Mouse (Mus musculus): ENCODE measurements around the gene Mtmr3.

Gene Mtmr3

DNA sequence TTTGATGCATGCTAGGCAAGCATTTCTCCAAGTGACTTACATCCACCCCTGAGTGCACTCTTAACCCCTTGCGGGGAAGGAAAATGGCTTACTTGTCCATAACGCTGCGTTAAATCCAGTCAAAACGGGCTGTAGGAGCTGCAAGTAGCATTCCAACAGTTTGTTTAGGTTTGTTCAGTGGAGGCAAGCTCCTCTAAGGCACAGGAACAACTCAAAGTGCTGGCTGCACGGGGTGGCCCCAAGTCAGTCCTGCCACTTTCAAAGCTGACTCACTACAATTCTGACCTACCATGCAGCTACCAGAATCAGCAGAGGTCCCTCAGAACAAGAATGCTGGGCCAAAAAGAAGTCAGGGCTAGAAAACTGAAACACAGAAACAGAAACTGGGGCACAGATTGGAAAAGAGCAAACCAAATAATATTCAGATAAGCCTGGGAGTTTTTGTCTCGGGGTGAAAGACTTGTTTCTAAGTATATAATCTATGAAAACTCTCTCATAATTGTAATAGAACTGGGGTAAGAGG lies 72.5 kb downstream of the Mtmr3 start:
- no peak for DNase-seq (ENCODE audit: low spot score in 2 of 2)

- DNase-seq (ENCODE audit: low spot score in 2 of 2): no peak
Observed at GRCm38 (mm10) chr11:4518981-4519380, 75.7 kb downstream of the Mtmr3 start.

DNA sequence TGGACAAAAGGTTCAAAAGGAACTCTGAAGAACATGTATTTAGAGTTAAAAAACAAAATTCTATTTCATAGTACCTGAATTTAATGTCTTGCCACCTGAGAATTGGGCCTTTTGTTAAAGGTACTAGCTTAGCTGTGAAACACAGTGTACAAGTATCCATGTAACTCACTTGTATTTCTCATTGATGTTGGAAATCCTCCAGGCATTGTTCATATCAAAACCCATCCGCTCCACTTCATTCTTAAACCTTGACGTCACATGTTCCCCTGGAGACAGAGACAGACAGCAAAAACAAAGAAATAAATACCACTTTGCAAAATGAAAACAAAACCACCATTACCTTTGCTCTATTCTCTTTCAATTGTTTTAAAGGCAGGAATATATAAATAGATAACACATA lies 87.2 kb downstream of the Mtmr3 start:
- no peak for DNase-seq (ENCODE audit: low spot score in 2 of 2)

DNA sequence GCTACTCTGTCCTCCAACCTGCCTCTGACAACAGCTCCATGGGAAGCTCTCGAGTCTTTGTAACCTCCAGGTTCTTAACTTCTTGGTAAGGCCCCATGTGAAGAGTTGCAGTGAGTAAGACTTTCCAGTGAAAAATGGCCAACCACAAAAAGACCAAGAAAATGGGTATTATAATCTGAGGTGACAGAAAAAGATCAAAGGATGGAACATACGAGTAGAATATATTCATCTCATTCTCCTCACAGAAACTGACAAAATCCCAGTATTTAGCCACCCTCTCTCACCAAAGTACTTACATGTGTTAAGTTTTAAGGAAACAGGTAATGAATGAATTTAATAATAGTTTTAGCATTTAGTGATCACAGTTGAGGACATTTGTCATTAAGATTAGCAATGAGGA lies 88.2 kb downstream of the Mtmr3 start:
- DNase-seq (ENCODE audit: low spot score in 2 of 2): no peak

GRCm38 (mm10) chr11:4502206-4502605 lies 92.5 kb downstream of the Mtmr3 start:
- no peak for DNase-seq (ENCODE audit: low spot score in 2 of 2)

GRCm38 (mm10) chr11:4500826-4501225 lies 93.8 kb downstream of the Mtmr3 start:
- no peak for DNase-seq (ENCODE audit: low spot score in 2 of 2)

DNA sequence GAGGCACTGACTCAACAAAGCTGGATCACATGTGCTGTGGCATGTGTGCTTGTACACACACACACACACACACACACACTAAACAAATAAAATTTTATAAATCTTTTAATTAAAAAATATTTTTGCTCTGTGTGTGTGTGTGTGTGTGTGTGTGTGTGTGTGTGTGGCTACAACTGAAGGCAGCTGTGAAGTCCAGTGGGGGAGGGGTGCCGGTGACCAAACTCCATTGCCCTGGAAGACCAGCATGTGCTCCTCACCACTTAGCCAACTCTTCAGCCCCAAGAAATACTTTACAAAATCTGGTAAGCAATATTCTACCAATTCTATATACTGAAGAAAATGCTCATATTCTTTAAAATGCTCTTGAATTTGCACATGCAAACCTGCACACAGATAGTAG lies 94.4 kb downstream of the Mtmr3 start:
- no peak for DNase-seq (ENCODE audit: low spot score in 2 of 2)

- DNase-seq (ENCODE audit: low spot score in 2 of 2): no peak
Observed at GRCm38 (mm10) chr11:4499456-4499855, 95.2 kb downstream of the Mtmr3 start.

GRCm38 (mm10) chr11:4498774-4499173 lies 95.9 kb downstream of the Mtmr3 start:
- no peak for DNase-seq (ENCODE audit: low spot score in 2 of 2)

GRCm38 (mm10) chr11:4497501-4498118 lies 97.1 kb downstream of the Mtmr3 start:
- DNase-seq (ENCODE audit: low spot score in 2 of 2): no peak

GRCm38 (mm10) chr11:4495021-4495540 lies 99.6 kb downstream of the Mtmr3 start:
- no peak for DNase-seq (ENCODE audit: low spot score in 2 of 2)

- no peak for DNase-seq (ENCODE audit: low spot score in 2 of 2)
Observed at GRCm38 (mm10) chr11:4489207-4489606, 105.5 kb downstream of the Mtmr3 start.

DNA sequence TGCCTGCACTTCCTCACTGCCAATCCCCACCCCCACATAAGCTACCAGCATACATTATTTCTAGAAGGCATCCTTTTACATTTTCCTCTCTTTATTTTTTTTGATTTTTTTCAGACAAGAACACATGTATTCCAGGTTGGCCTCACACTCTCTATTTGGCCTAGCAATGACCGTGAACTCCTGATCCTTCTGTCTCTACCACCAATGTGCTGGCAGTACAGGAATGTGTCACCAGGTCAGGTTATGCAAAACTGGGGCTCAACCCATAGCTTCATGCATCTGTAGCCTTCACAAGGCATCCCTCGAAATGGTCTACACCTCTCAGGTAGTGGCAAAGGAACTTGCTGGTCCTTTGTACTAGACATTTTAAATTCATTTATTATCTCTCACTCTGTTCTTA lies 105.9 kb downstream of the Mtmr3 start:
- DNase-seq (ENCODE audit: low spot score in 2 of 2): no peak

DNA sequence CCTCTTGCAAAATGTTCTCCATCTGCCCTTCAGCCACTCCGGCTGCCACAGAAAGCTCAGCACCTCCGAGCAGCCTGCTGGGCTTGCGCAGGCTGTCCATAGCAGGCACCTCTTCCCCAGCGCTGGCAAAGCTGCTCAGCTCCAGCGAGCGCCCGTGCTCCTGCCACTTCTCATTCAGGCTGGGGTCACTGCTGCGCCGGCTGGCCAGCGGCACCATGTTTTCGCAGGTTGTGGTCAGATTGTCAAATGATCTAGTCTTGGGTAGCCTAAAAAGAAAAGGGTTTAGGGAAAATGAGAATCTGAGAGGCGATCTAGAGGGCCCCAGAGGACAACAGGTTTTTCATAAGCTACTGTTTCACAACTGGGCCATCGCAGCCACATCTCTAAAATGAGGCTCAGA lies 106.3 kb downstream of the Mtmr3 start:
- DNase-seq (ENCODE audit: low spot score in 2 of 2): no peak

- DNase-seq (ENCODE audit: low spot score in 2 of 2): no peak
Observed at GRCm38 (mm10) chr11:4487401-4487965, 107.2 kb downstream of the Mtmr3 start.

- DNase-seq (ENCODE audit: low spot score in 2 of 2): no peak
Observed at GRCm38 (mm10) chr11:4484541-4484940, 110.1 kb downstream of the Mtmr3 start.

GRCm38 (mm10) chr11:4482641-4483040 lies 112.0 kb downstream of the Mtmr3 start:
- DNase-seq (ENCODE audit: low spot score in 2 of 2): no peak

DNA sequence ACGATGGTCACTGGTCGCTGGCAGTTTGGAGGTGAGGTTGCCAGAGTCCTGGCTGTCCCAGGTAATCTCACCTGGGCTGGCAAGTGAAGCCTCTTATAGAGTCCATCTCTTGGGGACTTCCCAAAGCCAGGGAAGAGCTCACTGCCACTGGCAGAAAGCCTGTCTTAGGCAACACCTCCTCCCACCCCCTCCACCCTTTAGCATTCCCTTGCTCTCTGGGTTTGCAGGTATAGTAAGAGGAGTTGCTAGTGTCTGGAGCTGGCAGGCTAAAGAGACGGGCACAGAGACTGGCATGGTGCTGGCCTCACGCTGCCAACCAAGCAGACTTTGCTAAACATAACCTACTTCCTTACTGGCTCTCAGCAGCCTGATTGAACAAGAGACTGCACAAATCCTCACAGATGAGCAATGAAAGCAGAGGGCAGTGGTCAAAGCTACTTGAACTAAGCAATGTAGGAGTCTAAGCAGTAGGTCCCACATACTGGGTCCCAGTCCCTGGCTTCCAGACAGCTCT lies 118.4 kb downstream of the Mtmr3 start:
- no peak for DNase-seq (ENCODE audit: low spot score in 2 of 2)

DNA sequence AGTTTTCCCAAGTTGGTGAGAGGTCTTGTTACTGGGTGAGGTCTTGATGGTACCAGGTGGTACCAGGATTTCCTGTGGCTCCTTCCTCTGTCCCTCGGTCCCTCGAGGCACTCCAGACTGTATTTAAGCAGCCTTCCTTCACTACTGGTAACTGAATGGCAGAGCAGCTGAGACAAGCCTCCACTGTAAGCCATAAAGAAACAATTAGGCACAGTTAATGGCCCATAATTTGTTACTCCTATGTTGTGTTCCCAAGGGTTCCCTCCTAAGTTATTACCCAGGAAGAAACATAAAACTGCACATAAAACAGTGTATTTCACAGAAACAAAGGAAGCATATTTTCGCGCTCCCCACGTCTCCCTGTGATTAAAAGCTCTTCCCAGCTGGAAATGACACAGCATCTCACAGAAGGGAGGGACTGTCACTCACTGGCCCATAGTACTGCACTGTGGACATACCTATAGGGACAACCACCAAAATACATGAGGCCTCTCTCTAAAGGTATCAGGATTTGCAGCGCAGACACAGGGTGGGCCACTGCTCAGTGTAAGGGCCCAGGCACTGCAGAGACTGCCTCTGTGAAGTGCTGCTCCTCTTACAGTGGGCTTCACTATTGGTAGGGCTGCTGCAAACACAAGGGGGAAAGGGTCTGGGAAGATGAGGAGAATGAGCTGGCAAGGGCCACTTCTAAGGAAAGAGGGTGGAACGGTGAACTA lies 122.0 kb downstream of the Mtmr3 start:
- no peak for DNase-seq (ENCODE audit: low spot score in 2 of 2)

GRCm38 (mm10) chr11:4471734-4472133 lies 122.9 kb downstream of the Mtmr3 start:
- DNase-seq (ENCODE audit: low spot score in 2 of 2): no peak

- DNase-seq (ENCODE audit: low spot score in 2 of 2): no peak
Observed at GRCm38 (mm10) chr11:4471251-4471650, 123.4 kb downstream of the Mtmr3 start.

- no peak for DNase-seq (ENCODE audit: low spot score in 2 of 2)
Observed at GRCm38 (mm10) chr11:4469091-4469490, 125.6 kb downstream of the Mtmr3 start.

DNA sequence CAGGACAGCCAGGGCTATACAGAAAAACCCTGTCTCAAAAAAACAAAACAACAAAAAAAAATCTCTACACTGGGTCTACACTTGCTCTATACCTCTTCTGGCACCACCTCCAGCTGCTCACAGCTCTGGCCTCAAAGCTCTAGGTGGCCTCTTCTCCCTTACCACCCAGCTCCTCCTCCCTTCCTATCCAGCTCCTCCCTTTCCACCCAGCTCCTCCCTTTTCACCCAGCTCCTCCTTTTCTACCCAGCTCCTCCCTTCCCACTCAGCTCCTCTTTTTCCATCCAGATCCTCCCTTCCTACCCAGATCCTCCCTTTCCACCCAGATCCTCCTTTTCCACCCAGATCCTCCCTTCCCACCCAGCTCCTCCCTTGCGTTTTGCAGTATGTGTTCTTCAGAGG lies 127.2 kb downstream of the Mtmr3 start:
- no peak for DNase-seq (ENCODE audit: low spot score in 2 of 2)

Measured in natural killer cell, adult 2 months (primary cell).